Mouse (Mus musculus): ENCODE data around the gene Pramel5.
"Not testable (repeated sequence)": the region's sequence is repeated elsewhere in the genome, so short reads cannot be mapped to it uniquely, and the experiment has no call there.

Pramel5 gene

GRCm38 (mm10) chr4:144280388-144280787 lies at the start of gene Pramel5:
Gene Pramel5 (minus strand): TSS chr4:144280488.
- DNase-seq (ENCODE audit: low read depth, low spot score) = not testable (repeated sequence)

- not testable (repeated sequence) for DNase-seq (ENCODE audit: low read depth, low spot score)
Measured at GRCm38 (mm10) chr4:144329949-144330348, 49.7 kb upstream of the Pramel5 start, which contains the start of gene Gm13128. Gene Gm13128 (plus strand): TSS chr4:144330249.

GRCm38 (mm10) chr4:144312666-144313460 lies 32.6 kb upstream of the Pramel5 start:
- DNase-seq (ENCODE audit: low read depth, low spot score) = not testable (repeated sequence)

GRCm38 (mm10) chr4:144299414-144299813 lies 19.1 kb upstream of the Pramel5 start:
- not testable (repeated sequence) for DNase-seq (ENCODE audit: low read depth, low spot score)

- DNase-seq (ENCODE audit: low read depth, low spot score) = not testable (repeated sequence)
Measured at GRCm38 (mm10) chr4:144254768-144255167, 25.5 kb downstream of the Pramel5 start.
